Mouse (Mus musculus): ENCODE results near the gene Med14.

Med14 gene

GRCm38 (mm10) chrX:12761626-12762333 lies at the start of gene Med14:
Gene Med14 (minus strand): TSS chrX:12762073.
- peak; percentile 88 for DNase-seq

DNA sequence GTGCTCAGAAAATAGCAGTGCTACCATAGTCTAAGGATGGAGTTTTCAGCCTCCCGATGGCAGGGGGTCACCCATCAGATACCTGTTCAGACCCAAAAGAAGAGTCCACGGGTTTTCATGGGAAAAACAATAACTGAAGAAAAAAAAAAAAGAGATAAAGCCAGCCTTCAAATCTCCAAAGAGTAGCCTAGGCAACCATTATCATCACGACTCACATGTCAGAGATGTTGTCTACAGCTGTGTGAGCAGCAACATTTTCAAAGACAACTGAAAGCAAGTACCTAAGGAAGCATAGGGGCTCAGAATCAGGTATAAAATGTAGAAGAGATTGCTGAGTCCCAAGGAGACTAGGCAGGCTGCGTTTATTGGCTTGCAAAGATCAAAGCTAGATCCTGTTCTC lies 38.7 kb upstream of the Med14 start:
- no peak for DNase-seq

DNA sequence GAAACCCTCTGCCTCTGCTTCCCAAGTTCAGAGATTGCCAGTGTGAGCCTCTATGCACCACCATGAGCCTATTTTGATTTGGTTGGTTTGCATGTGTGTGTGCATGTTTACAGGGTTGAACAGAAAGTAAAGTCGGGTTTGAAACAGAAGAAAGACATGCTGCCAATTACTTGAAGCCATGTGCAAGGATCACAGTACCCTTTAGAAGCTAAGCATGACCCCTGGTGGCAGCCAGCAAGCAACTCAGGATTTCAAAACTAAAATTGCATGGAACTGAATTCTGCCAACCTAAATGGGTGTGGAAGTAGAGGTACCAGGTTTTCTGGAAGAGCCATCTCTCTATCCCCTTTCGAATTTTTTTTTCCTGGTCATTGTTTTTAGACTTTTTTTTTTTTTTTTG lies 33.0 kb upstream of the Med14 start:
- peak; percentile 5 for DNase-seq

- DNase-seq, result no peak
Observed at GRCm38 (mm10) chrX:12791674-12792340, 29.9 kb upstream of the Med14 start.

GRCm38 (mm10) chrX:12773236-12773635 lies 11.4 kb upstream of the Med14 start:
- DNase-seq, result no peak

- no peak for DNase-seq
Observed at GRCm38 (mm10) chrX:12771561-12771960, 9.7 kb upstream of the Med14 start.

GRCm38 (mm10) chrX:12768571-12768970 lies 6.7 kb upstream of the Med14 start:
- no peak for DNase-seq

GRCm38 (mm10) chrX:12766846-12767564 lies 5.1 kb upstream of the Med14 start:
- DNase-seq, result no peak

DNA sequence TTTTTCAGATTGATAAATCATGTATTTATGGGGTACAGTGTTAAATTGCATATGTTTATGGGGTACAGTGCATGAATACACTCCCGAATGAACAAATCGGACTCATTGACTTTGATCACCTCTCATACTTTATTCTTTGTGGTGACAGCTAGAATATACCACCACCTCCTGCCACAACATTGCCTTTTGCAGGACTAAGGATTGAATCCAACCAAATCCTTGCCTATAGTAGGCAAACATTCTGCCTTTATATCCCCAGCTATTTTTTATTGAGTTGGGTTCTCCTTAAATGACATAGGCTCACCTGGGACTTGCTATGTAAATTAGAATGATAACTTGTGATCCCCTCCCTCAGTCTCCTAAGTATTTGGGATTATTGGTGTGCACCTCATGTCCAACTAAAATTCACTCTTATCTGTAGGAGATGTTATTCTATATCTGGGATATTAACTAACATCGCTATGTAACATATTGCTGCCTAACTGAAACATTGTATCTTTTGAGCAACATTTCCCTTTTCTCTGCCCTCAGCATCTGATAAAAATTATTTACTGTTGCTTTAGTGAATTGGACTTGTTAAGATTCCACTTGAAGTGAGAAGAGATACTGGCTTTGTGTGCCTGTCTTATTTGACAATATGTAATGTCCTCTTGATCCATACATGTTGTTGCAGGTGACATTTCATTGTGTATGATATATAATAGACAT lies 1.4 kb upstream of the Med14 start:
- no peak for DNase-seq

DNA sequence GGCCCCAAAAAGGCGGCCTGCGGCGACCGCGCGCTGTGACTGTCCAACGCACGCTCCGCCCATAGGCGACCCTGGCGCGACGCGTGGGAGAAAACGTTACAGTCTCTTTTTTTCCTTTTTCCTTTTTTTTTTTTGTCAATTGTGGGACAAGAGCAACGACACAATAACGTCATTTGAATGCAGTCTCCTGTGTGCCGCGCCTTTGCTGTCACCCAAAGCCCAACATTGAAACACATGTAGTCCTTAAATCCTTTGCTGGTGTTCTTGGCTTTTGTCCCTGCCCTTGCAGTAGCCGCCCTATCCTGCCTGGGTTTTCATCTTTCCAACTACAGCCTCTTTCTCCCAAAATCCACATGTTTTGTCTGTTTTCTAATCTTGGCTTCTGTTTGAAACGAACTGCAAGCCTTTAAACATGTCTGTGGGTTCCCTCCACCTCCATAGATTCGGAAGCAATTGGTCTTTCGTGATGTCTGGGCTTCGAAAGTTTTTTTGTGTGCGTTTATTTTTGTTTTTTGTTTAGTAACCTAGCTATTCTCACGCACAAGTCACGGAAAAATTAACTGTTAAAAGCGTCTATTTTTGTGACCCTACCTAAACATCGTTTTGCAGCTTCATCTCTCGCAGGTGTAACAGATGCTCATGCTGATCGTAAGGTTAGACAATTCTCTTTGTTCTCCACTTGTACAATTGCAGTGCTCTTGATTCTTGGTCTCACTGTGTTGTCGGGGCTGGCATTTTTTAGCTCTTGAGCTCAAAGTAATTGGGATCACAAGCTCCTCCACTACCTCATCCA lies 657 bp upstream of the Med14 start:
- DNase-seq, result no peak

DNA sequence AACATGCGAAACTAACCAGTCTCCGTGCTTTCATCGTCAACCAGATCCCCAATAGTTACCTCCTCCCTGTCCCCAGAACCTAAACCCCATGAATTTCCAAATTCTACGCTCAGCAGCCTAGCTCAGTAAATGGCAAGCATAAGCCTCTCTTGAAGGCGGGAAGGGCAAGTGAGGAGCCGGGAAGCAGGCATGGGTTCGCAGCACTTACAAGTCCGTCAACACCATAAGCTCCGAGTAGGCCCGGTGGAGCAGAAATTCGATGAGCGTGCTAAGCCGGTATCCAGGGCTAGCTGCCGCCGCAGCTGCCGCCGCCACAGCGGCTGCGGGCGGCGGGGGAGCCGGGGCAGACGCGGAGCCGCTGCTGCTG lies 631 bp downstream of the Med14 start:
- DNase-seq, result no peak

DNA sequence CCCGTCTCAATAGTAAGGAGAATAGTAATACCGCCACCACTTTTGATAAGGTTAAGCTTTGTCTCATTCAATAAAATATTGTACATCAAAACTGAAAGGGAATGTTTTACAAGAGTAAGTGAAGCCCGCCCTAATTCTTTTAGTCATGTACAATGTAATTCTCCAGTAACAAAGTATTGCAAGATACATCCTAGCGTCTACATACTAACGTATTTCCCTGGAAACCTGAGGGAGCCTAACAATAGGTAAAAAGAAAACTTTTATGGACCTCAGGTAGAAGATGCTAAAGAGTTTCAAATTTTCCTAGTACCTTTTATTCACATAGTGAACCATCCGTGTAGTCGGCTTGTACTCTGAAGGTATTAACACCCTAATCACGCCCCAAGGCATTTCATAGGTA lies 1.4 kb downstream of the Med14 start:
- DNase-seq, result no peak

GRCm38 (mm10) chrX:12759625-12760024 lies 2.2 kb downstream of the Med14 start:
- DNase-seq, result no peak

DNA sequence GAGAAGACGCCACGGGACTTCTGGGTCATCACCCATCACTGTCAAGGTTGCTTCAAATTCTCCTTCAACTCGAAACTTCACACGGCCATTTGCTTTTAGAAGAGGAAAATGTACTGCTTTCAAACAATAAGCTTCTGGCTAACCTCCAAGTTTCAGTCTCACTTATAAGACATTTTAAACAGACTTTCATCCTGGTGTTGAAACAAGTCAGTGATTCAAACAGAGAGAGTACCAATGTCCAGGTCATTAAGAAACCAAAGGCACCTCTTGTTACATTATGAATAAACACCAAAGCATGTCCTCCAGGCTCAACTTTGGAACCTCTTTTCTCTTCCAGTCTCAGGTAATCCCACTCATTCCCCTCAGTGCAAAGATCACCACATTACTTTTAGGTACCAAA lies 14.0 kb downstream of the Med14 start:
- no peak for DNase-seq

DNA sequence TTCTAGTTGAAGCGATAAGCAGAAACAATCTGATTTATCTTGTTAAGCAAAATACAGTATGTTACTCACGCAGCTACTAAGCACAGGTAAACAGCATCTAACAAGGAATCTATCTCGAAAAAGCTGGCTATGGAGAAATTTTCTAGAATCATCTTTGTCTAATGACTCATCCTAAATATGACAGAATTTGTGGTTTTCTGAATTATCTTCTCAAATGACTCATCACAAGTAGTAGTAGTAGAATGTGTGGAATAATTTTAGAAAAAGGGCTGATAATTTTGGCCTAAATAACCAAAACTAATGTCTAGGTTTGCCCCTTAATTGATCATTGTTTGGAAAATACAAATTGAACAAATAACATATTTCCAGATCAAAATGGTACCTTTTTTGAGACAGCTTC lies 15.1 kb downstream of the Med14 start:
- no peak for DNase-seq

DNA sequence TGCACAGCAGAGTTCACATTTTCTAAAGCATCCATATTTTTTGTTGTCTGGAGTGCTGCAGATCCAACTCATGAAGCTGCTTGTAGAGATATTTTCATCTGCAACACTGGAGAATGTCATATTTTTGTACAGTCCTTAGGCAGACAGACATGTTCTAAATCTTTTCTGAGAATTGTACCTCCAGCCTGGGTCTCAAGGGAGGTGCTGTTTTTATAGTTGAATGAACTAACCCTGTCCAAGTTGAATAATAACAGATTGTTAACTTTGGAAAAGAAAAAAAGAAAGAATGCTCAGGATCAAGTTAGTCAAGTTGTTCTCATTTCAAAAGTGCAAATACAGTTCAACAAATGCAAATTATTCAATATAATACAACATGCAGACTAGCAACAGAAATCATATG lies 21.5 kb downstream of the Med14 start:
- no peak for DNase-seq

- DNase-seq, result no peak
Observed at GRCm38 (mm10) chrX:12716036-12716435, 45.8 kb downstream of the Med14 start.

- DNase-seq, result no peak
Observed at GRCm38 (mm10) chrX:12713796-12714195, 48.1 kb downstream of the Med14 start.

DNA sequence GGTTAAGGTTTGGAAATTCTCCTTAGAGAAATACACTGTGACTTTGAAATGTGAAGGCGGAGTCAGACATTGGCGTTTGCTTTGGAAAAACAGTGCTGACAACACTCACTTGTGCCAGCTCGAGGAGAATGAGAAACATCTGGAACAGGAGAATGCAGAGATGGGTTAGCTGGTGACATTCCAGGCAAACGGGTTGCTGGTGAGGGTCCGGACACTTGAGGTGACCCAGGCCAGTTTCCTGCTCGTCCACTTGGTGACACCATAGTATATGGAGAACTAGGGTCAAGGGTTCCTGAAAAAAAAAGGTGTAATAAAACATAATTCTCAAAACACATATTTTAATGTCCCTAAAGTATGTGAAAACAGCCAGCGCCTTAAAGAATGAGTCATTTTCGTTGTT lies 75.0 kb downstream of the Med14 start:
- no peak for DNase-seq

DNA sequence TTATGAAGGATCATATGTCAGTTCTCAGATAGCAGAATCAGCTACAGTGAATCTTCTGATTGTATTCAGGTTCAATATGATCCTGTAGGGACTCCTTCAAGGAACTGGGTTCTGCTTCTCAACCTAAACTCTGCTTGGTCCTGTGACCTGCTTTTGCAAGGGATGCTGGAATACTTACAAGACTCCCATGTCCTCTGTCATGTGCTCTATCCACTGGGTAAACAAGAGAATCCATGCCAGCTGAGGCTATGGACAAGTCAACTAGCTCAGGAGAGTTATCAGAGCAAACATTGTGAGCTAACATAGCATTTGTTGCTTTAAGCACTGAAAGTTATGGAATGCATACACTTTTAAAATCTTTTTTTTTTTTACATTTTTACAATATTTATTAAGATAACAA lies 75.8 kb downstream of the Med14 start:
- DNase-seq, result no peak

- peak; percentile 65 for DNase-seq
Observed at GRCm38 (mm10) chrX:12677396-12677795, 84.5 kb downstream of the Med14 start.

DNA sequence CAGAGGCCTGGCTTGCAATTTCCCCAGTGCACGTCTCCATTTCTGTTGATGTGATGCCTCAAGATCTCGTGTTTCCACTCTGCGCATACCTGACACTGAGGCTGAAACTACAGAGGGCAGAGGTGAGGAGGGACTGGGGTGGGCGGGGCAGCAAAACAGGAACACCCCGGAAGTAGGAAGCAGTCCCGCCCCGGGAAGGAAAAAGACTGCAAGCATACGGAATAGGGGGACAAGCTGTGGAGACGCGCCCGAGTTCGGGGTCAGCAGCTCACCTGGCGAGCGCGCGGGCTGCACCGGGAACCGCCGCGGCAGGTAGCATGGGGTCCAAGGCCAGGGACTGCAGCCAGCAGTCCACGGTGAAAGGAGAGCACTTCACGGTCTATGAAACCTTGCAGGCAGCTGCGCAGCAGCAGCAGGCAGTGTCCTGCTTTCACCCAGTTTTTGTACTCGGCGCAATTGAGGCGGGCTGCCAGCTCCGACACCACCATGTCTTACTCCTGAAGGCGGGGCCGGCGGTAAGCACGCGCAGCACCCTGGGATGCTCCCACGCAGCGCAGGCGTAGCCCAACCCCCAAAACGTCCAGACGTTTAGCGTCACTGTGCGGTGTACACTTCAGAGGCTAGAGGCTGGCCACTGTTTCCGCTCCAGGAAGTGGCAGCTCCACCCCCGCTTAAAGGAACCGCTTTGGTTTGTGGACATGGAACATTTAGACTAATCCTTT lies 88.7 kb downstream of the Med14 start, which contains the start of gene 1810030O07Rik:
Gene 1810030O07Rik, minus strand, starts transcription at position 615 of the 722 bp plus-strand sequence.
- peak; percentile 88 for DNase-seq
